Mouse (Mus musculus): Measurements from ENCODE around the gene Gatm. TPM values are rescaled to one million over a fixed set of nuclear protein-coding genes. Genes with fewer than 3 reads are reported as not detected.

Gene Gatm
- total RNA-seq (2023), result 10 to 100 TPM; 37.1 to 43.0 TPM

DNA sequence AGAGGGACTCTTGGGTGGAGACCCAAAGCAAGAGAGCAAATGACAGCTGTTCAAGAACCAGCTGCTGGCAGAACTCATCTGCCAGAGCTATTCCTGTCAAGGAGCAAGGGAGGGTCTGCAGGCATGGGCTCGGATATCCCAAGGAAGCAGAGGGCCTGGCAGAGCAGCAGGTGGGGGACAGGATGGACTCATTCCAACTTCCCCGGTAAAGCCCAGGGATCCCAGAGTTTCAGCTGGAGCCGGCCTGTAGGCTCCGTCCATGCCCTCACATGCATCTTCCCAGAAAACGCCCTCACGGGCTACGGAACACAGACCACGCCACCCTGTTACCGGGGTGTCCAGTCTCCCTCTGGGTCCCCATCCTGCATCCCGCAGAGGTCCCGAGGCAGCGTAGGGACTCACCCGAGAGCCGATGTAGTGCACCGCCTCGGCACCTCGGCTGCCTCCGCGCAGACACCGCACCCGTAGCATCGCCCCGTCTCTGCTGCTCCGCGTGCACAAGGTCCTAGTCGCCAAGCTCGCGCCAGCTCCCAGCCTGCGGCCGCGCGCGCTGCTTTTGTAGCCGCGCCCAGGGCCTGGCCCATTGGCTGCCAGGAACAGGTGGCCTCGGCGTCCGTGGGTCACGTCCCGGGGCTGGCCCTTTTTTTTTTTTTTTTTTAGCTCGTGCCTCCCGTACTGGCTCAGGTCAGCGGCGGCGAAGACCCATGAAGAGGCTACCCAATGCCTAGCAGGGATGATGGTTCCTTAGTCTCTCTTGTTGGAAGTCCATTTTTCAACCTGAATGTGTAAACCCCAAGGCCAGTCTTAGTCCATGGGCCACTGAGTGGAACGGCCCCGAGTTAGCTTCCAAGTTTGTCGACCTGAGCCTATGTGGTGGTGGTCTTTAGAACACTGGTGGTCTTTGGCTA is at the start of gene Gatm:
Gene Gatm, minus strand, starts transcription at position 558 of the 908 bp plus-strand sequence.

GRCm38 (mm10) chr2:122636686-122637085 is 25.6 kb upstream of the Gatm start, which contains the start of gene AA467197:
AA467197 (plus strand) TSS chr2:122636986.

Other genes starting within 250 kb of the Gatm start
- 1 to 10 TPM; 2.8 to 3.4 TPM for gene Shf, start 242.1 kb downstream of the Gatm start, total RNA-seq (2023)
- gene Slc28a2, start 184.8 kb downstream of the Gatm start, total RNA-seq (2023), result 10 to 100 TPM; 40.3 to 44.5 TPM
- gene Gm14085, start 126.4 kb downstream of the Gatm start, total RNA-seq (2023), result 1 to 10 TPM; 3.8 to 4.7 TPM
- 100 to 1,000 TPM; 154 to 159 TPM for gene AA467197, start 25.7 kb upstream of the Gatm start, total RNA-seq (2023)
- under 1 TPM; 0.31 to 0.49 TPM for gene Slc30a4, start 91.4 kb upstream of the Gatm start, total RNA-seq (2023)
- 10 to 100 TPM; 25.6 to 26.3 TPM for gene Bloc1s6, start 127.2 kb upstream of the Gatm start, total RNA-seq (2023)
- gene Sqor, start 153.9 kb upstream of the Gatm start, total RNA-seq (2023), result 100 to 1,000 TPM; 160 to 161 TPM

Data from neutrophil, adult 83 days (primary cell).